Mouse (Mus musculus): ENCODE results near the gene Tnfrsf12a. TPM values are rescaled to one million over a fixed set of nuclear protein-coding genes. Genes with fewer than 3 reads are reported as not detected.

Gene Tnfrsf12a
- polyA plus RNA-seq (2012; rRNA removed) (13.6 and 16.1 TPM in 2 replicates), polyA plus RNA-seq (2014; fragmentation: Nextera tagmentation; extraction: Ambion mirVana) (20.3 and 24.0 TPM in 2 replicates)

- peak; percentile 84 for DNase-seq (ENCODE audit: low spot score)
- peak; percentile 49 for ATAC-seq (ENCODE audit: low FRiP score, low read depth)
- Histone ChIP-seq H3K4me1 (ENCODE audit: control insufficient read depth, insufficient read depth, low read length) (peaks cover 39% of the 10 kb centered on the region), H3K36me3 (ENCODE audit: control insufficient read depth, insufficient read depth, low read length) (no peaks in the 10 kb centered on the region), H3K27ac (replicated peaks; ENCODE audit: low read depth, low read length) (peak within 1 kb of the TSS; percentile 52; the same call in 1 of the 2 replicates), H3K9ac (ENCODE audit: low read depth, low read length, severe bottlenecking) (peak within 1 kb of the TSS; percentile 55), H3K4me3 (replicated peaks; ENCODE audit: low read length) (peak within 1 kb of the TSS; percentile 62), H3K27me3 (ENCODE audit: control insufficient read depth, insufficient read depth, low read length) (peaks cover 43% of the 10 kb centered on the region), H3K4me2 (replicated peaks; ENCODE audit: low read depth, low read length, severe bottlenecking) (peak within 1 kb of the TSS; percentile 96), H3K9me3 (ENCODE audit: control insufficient read depth, low read length) (no peaks in the 10 kb centered on the region)
- peak; percentile 85; the same call in 1 of the 2 replicates for TF ChIP-seq POLR2A (IDR thresholded peaks at IDR 0.05; ENCODE audit: borderline replicate concordance, extremely low read depth, insufficient read depth, insufficient read length)
- 1% methylated on average over 34 of the region's 34 CpGs for WGBS
These were observed at the start of gene Tnfrsf12a for GRCm38 (mm10) chr17:23677236-23677679. Gene Tnfrsf12a (minus strand): TSS chr17:23677468.

GRCm38 (mm10) chr17:23726758-23727142 lies 49.5 kb upstream of the Tnfrsf12a start:
- ATAC-seq (ENCODE audit: low FRiP score, low read depth) (peak; percentile 77), DNase-seq (ENCODE audit: low spot score) (peak; percentile 79)
- H3K4me3 ChIP-seq (replicated peaks; ENCODE audit: low read length): peak overlapping the region; percentile 87
- peak overlapping the region; percentile 61; the same call in 1 of the 2 replicates for H3K27ac ChIP-seq (replicated peaks; ENCODE audit: low read depth, low read length)
- peak overlapping the region; percentile 79 for H3K4me2 ChIP-seq (replicated peaks; ENCODE audit: low read depth, low read length, severe bottlenecking)
- WGBS: under 1% methylated on average over 15 of the region's 20 CpGs
- H3K9ac ChIP-seq (ENCODE audit: low read depth, low read length, severe bottlenecking): peak overlapping the region; percentile 75
- peaks cover 6% of the 10 kb centered on the region; the same call in 1 of the 2 replicates for H3K4me1 ChIP-seq (ENCODE audit: control insufficient read depth, insufficient read depth, low read length)
- TF ChIP-seq POLR2A (IDR thresholded peaks at IDR 0.05; ENCODE audit: borderline replicate concordance, extremely low read depth, insufficient read depth, insufficient read length): no peak
- no peaks in the 10 kb centered on the region for H3K9me3 ChIP-seq (ENCODE audit: control insufficient read depth, low read length)
- no peaks in the 10 kb centered on the region for H3K27me3 ChIP-seq (ENCODE audit: control insufficient read depth, insufficient read depth, low read length)
- no peaks in the 10 kb centered on the region for H3K36me3 ChIP-seq (ENCODE audit: control insufficient read depth, insufficient read depth, low read length)

DNA sequence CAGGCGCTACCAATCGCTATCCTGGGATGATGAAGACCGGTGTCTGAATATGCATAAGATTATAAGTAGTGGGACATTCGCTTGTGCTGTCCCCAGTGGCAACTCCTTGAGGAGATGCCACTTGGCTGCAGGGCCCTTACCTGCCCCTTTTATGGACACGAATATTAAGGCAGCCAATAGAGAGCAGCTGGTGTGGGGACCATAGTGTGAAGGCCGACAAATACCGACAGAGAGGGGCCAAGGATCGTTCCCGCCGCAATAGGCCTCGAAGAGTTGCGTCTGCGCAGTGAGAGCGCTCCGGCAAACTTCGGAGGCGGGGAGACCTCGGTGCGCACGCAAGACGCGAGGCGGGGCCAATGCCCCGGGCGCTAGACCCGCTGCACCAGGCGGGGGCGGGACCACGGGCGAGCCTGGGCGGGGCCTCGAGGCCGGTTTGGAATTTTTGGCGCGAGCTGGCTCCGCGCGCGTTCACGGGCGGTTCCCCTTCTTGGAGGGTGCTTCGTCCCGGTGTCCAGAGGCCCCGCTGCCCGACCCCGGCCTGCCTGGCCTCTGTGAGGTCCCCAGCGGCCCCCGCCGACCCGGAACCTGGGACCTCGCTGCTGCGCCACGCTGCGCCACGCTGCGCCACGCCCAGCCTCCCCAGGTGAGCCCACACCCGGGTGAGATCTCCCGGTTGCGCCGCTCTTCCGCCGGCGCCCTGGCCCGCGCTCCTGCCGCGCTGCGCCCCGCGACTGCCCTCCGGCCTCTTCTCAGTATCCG lies 48.9 kb upstream of the Tnfrsf12a start, which contains the start of gene Pkmyt1:
Gene Pkmyt1 (plus strand): TSS at position 338 of the 759 bp plus-strand sequence.
- TF ChIP-seq POLR2A (IDR thresholded peaks at IDR 0.05; ENCODE audit: borderline replicate concordance, extremely low read depth, insufficient read depth, insufficient read length): peak; percentile 56; the same call in 1 of the 2 replicates
- Histone ChIP-seq H3K9me3 (ENCODE audit: control insufficient read depth, low read length) (no peaks in the 10 kb centered on the region), H3K36me3 (ENCODE audit: control insufficient read depth, insufficient read depth, low read length) (no peaks in the 10 kb centered on the region), H3K4me1 (ENCODE audit: control insufficient read depth, insufficient read depth, low read length) (peaks cover 6% of the 10 kb centered on the region; the same call in 1 of the 2 replicates), H3K27me3 (ENCODE audit: control insufficient read depth, insufficient read depth, low read length) (no peaks in the 10 kb centered on the region), H3K27ac (replicated peaks; ENCODE audit: low read depth, low read length) (peak within 1 kb of the TSS; percentile 61), H3K4me3 (replicated peaks; ENCODE audit: low read length) (peak within 1 kb of the TSS; percentile 87), H3K4me2 (replicated peaks; ENCODE audit: low read depth, low read length, severe bottlenecking) (peak within 1 kb of the TSS; percentile 79), H3K9ac (ENCODE audit: low read depth, low read length, severe bottlenecking) (peak within 1 kb of the TSS; percentile 75)
- under 1% methylated on average over 69 of the region's 73 CpGs for WGBS
- ATAC-seq (ENCODE audit: low FRiP score, low read depth) (peak; percentile 94), DNase-seq (ENCODE audit: low spot score) (peak; percentile 95)

DNA sequence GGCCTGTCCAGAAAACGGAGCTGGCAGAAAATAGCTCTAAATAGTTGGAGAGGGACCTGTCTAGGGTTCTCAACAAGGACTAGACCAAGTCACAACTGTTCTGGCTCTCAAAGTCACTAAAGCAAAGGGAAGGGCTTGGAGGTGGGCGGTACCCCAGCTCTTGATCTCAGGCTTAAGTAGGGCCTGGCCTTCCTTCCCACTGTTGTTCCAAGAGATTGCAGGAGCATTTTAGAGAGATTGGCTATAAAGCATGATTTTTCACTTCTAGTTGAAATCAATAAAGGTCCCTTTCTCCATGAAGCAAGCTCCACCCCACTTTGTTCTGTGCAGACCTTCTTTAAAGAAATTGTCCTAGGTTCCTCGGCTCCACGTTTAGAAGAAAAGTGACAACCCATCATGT lies 48.2 kb upstream of the Tnfrsf12a start:
- WGBS: 65% methylated on average over 4 of the region's 4 CpGs
- Histone ChIP-seq H3K4me2 (replicated peaks; ENCODE audit: low read depth, low read length, severe bottlenecking) (peak overlapping the region; percentile 79), H3K27ac (replicated peaks; ENCODE audit: low read depth, low read length) (peak overlapping the region; percentile 58; the same call in 1 of the 2 replicates), H3K4me3 (replicated peaks; ENCODE audit: low read length) (peak overlapping the region; percentile 87), H3K9me3 (ENCODE audit: control insufficient read depth, low read length) (no peaks in the 10 kb centered on the region), H3K36me3 (ENCODE audit: control insufficient read depth, insufficient read depth, low read length) (no peaks in the 10 kb centered on the region), H3K9ac (ENCODE audit: low read depth, low read length, severe bottlenecking) (peak overlapping the region; percentile 75), H3K4me1 (ENCODE audit: control insufficient read depth, insufficient read depth, low read length) (peaks cover 6% of the 10 kb centered on the region; the same call in 1 of the 2 replicates), H3K27me3 (ENCODE audit: control insufficient read depth, insufficient read depth, low read length) (no peaks in the 10 kb centered on the region)
- no peak for ATAC-seq (ENCODE audit: low FRiP score, low read depth)
- no peak for DNase-seq (ENCODE audit: low spot score)
- no peak for TF ChIP-seq POLR2A (IDR thresholded peaks at IDR 0.05; ENCODE audit: borderline replicate concordance, extremely low read depth, insufficient read depth, insufficient read length)

DNA sequence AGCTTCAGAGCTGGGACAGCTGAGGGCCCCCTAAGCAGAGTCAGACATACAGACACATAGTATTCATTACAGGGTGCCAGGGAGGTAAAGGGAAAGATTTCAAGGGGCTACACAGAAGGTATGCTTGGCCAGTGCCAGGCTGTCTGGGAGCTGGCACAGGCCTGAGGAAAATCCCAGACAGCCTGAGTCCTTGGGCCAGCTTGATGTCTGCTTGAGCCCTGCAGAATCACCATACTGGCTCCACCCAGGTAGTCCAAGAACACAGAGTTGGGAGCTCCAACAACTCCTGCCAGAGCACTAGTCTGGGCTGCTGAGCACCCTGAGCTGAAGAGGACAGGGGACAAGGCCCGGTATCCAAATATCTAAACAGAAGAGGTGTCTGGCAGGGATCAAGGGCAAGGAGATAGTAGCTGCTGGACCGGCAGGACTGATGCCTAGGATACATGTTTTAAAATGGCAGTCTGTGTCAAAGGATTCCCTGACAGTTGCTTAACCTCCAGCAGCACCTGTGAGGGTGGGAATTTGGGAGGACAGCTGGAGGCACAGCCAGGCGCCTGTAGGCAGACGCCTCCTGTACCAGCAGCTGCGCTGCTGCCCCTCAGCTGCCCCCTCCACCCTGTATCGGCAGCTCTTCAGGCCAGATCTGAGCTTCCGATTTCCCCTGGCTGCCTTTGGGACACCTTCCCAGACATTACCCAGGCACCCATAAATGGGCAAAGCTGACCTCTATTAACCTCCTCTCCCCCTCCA lies 45.3 kb upstream of the Tnfrsf12a start, which contains the start of gene 1520401A03Rik:
Gene 1520401A03Rik (minus strand): TSS at position 408 of the 750 bp plus-strand sequence.
- 52% methylated on average over 7 of the region's 7 CpGs for WGBS

More for the DNA sequence above, 45.3 kb upstream of the Tnfrsf12a start, which contains the start of gene 1520401A03Rik:
- Histone ChIP-seq H3K36me3 (ENCODE audit: control insufficient read depth, insufficient read depth, low read length) (no peaks in the 10 kb centered on the region), H3K4me2 (replicated peaks; ENCODE audit: low read depth, low read length, severe bottlenecking) (no peak within 1 kb of the TSS), H3K4me3 (replicated peaks; ENCODE audit: low read length) (no peak within 1 kb of the TSS), H3K27me3 (ENCODE audit: control insufficient read depth, insufficient read depth, low read length) (no peaks in the 10 kb centered on the region), H3K9ac (ENCODE audit: low read depth, low read length, severe bottlenecking) (no peak within 1 kb of the TSS), H3K9me3 (ENCODE audit: control insufficient read depth, low read length) (no peaks in the 10 kb centered on the region), H3K4me1 (ENCODE audit: control insufficient read depth, insufficient read depth, low read length) (peaks cover 6% of the 10 kb centered on the region; the same call in 1 of the 2 replicates), H3K27ac (replicated peaks; ENCODE audit: low read depth, low read length) (0 out of 2 replicates have a peak within 1 kb of the TSS, but pooled peaks have one; percentile 19)
- TF ChIP-seq POLR2A (IDR thresholded peaks at IDR 0.05; ENCODE audit: borderline replicate concordance, extremely low read depth, insufficient read depth, insufficient read length): no peak
- DNase-seq (ENCODE audit: low spot score) (no peak), ATAC-seq (ENCODE audit: low FRiP score, low read depth) (peak; percentile 23; the same call in 1 of the 2 replicates)

Measured in limb, embryonic 14.5 days (tissue).